Mouse (Mus musculus) MEL (cell line): ENCODE data around the gene Ccpg1. TPM values are rescaled to one million over a fixed set of nuclear protein-coding genes. Genes with fewer than 3 reads are reported as not detected.

ENCODE experiments used
- DNase-seq: peaks from one replicate; pipeline ENCODE4 v3.0.0; 2011; ENCODE audit warnings: low read depth, low spot score
- H3K27ac ChIP-seq: 2 replicates; pipeline ENCODE4 v1.5.1; 2012; ENCODE audit warnings: low read depth, mild to moderate bottlenecking, control low read depth, low read length, moderate library complexity; ENCODE audit not compliant: control insufficient read depth
- H3K27me3 ChIP-seq, 2 experiments: fragments of 150-350 bp in 1 of 2; sonication (generic) in 1 of 2; 2 replicates each; pipeline ENCODE4 v1.6.1; 2012; ENCODE audit warnings: low read length in 2 of 2, mild to moderate bottlenecking in 2 of 2, improper control_type of control experiment in 1 of 2, moderate library complexity in 1 of 2; ENCODE audit not compliant: insufficient read depth in 2 of 2, control insufficient read depth in 1 of 2
- H3K36me3 ChIP-seq, 2 experiments: 2 replicates each; pipeline ENCODE4 v1.6.1; 2012 to 2014; ENCODE audit warnings: low read length in 2 of 2, improper control_type of control experiment in 1 of 2, inconsistent platforms in 1 of 2, mild to moderate bottlenecking in 1 of 2; ENCODE audit not compliant: insufficient read depth in 2 of 2, control insufficient read depth in 1 of 2
- H3K4me1 ChIP-seq, 2 experiments: fragments of 150-350 bp in 1 of 2; sonication (generic) in 1 of 2; 2 replicates each; pipeline ENCODE4 v1.6.1; 2012; ENCODE audit warnings: low read length in 2 of 2, improper control_type of control experiment in 1 of 2, mild to moderate bottlenecking in 1 of 2; ENCODE audit not compliant: insufficient read depth in 2 of 2, control insufficient read depth in 1 of 2
- H3K4me3 ChIP-seq, 2 experiments: fragments of 150-350 bp in 1 of 2; sonication (generic) in 1 of 2; 2 replicates each; pipeline ENCODE4 v1.5.1; 2012; ENCODE audit warnings: low read depth in 2 of 2, low read length in 2 of 2, mild to moderate bottlenecking in 2 of 2, moderate library complexity in 2 of 2, control low read depth in 1 of 2, improper control_type of control experiment in 1 of 2; ENCODE audit not compliant: control insufficient read depth in 1 of 2, insufficient read depth in 1 of 2
- H3K79me2 ChIP-seq: 2 replicates; pipeline ENCODE4 v1.6.1; 2012; ENCODE audit warnings: mild to moderate bottlenecking, low read length, moderate library complexity; ENCODE audit not compliant: control insufficient read depth, poor library complexity, insufficient read depth
- H3K9ac ChIP-seq: 2 replicates; pipeline ENCODE4 v1.6.1; 2012; ENCODE audit warnings: low read depth, mild to moderate bottlenecking, control low read depth, low read length, moderate library complexity; ENCODE audit not compliant: control insufficient read depth, poor library complexity, severe bottlenecking
- H3K9me3 ChIP-seq: fragments of 150-350 bp; sonication (generic); replicated peaks from 2 replicates; pipeline ENCODE4 v1.6.1; 2012; ENCODE audit warnings: mild to moderate bottlenecking, low read length, improper control_type of control experiment, moderate library complexity; ENCODE audit not compliant: insufficient read depth
- BHLHE40 ChIP-seq: IDR thresholded peaks from 2 replicates; pipeline ENCODE4 v1.6.1; 2012; ENCODE audit warnings: low read depth, mild to moderate bottlenecking, inconsistent platforms, low read length, improper control_type of control experiment, borderline replicate concordance
- CHD1 ChIP-seq: IDR thresholded peaks from 2 replicates; pipeline ENCODE4 v1.6.1; 2012; ENCODE audit warnings: low read depth, mild to moderate bottlenecking, inconsistent platforms, low read length, improper control_type of control experiment
- CHD2 ChIP-seq: IDR thresholded peaks from 2 replicates; pipeline ENCODE4 v1.6.1; 2011; ENCODE audit warnings: low read length, improper control_type of control experiment
- CTCF ChIP-seq, 3 experiments: IDR thresholded peaks in 2 of 3; conservative IDR thresholded peaks in 1 of 3; 2 replicates each; pipeline ENCODE4 v1.5.1; 2011 to 2012; ENCODE audit warnings: low read length in 3 of 3, low read depth in 2 of 3, mild to moderate bottlenecking in 2 of 3, improper control_type of control experiment in 1 of 3, inconsistent platforms in 1 of 3, mixed read lengths in 1 of 3, moderate library complexity in 1 of 3; ENCODE audit not compliant: control insufficient read depth in 1 of 3, insufficient read depth in 1 of 3, poor library complexity in 1 of 3, severe bottlenecking in 1 of 3
- E2F4 ChIP-seq: IDR thresholded peaks from 2 replicates; pipeline ENCODE4 v1.6.1; 2011; ENCODE audit warnings: low read depth, low read length, improper control_type of control experiment, borderline replicate concordance
- EP300 ChIP-seq, 2 experiments: IDR thresholded peaks; 2 replicates each; pipeline ENCODE4 v1.6.1; 2011; ENCODE audit warnings: improper control_type of control experiment in 2 of 2, low read length in 2 of 2, low read depth in 1 of 2, mild to moderate bottlenecking in 1 of 2
- ETS1 ChIP-seq: IDR thresholded peaks from 2 replicates; pipeline ENCODE4 v1.6.1; 2012; ENCODE audit warnings: low read depth, mild to moderate bottlenecking, inconsistent platforms, low read length, improper control_type of control experiment, moderate library complexity
- GABPA ChIP-seq: IDR thresholded peaks from 2 replicates; pipeline ENCODE4 v1.6.1; 2012; ENCODE audit warnings: low read depth, mild to moderate bottlenecking, inconsistent platforms, low read length, improper control_type of control experiment, moderate library complexity
- GATA1 ChIP-seq: IDR thresholded peaks from 2 replicates; pipeline ENCODE4 v1.6.1; 2011; ENCODE audit warnings: low read depth, low read length, improper control_type of control experiment
- HCFC1 ChIP-seq: IDR thresholded peaks from 2 replicates; pipeline ENCODE4 v1.6.1; 2012; ENCODE audit warnings: low read depth, mild to moderate bottlenecking, inconsistent platforms, low read length, improper control_type of control experiment, moderate library complexity
- KAT2A ChIP-seq: conservative IDR thresholded peaks from 2 replicates; pipeline ENCODE4 v1.6.1; 2012; ENCODE audit warnings: low read depth, low read length, improper control_type of control experiment, inconsistent platforms
- MAFK ChIP-seq: IDR thresholded peaks from 2 replicates; pipeline ENCODE4 v1.6.1; 2011; ENCODE audit warnings: low read depth, mild to moderate bottlenecking, low read length, improper control_type of control experiment, borderline replicate concordance
- MAX ChIP-seq: IDR thresholded peaks from 2 replicates; pipeline ENCODE4 v1.6.1; 2011; ENCODE audit warnings: low read length, improper control_type of control experiment
- MEF2A ChIP-seq: IDR thresholded peaks from 2 replicates; pipeline ENCODE4 v1.6.1; 2014; ENCODE audit warnings: low read depth, mild to moderate bottlenecking, inconsistent platforms, low read length, improper control_type of control experiment; ENCODE audit not compliant: poor library complexity, insufficient replicate concordance, severe bottlenecking; ENCODE audit errors: extremely low read depth
- MXI1 ChIP-seq: IDR thresholded peaks from 2 replicates; pipeline ENCODE4 v1.6.1; 2011; ENCODE audit warnings: mild to moderate bottlenecking, low read depth, low read length, improper control_type of control experiment
- MYB ChIP-seq: IDR thresholded peaks from 2 replicates; pipeline ENCODE4 v1.6.1; 2011; ENCODE audit warnings: mild to moderate bottlenecking, low read depth, low read length, improper control_type of control experiment
- NELFE ChIP-seq: IDR thresholded peaks from 2 replicates; pipeline ENCODE4 v1.6.1; 2011; ENCODE audit warnings: low read depth, low read length, improper control_type of control experiment
- NRF1 ChIP-seq: IDR thresholded peaks from 2 replicates; pipeline ENCODE4 v1.6.1; 2014; ENCODE audit warnings: low read depth, mild to moderate bottlenecking, inconsistent platforms, low read length, improper control_type of control experiment, moderate library complexity; ENCODE audit not compliant: poor library complexity, insufficient read depth, severe bottlenecking
- POLR2A ChIP-seq, 2 experiments: IDR thresholded peaks; 2 replicates each; pipeline ENCODE4 v1.6.1; 2011 to 2012; ENCODE audit warnings: low read length in 2 of 2, mild to moderate bottlenecking in 2 of 2, control low read depth in 1 of 2, improper control_type of control experiment in 1 of 2, low read depth in 1 of 2, moderate library complexity in 1 of 2; ENCODE audit not compliant: control insufficient read depth in 1 of 2, insufficient read depth in 1 of 2, poor library complexity in 1 of 2
- POLR2AphosphoS2 ChIP-seq: IDR thresholded peaks from 2 replicates; pipeline ENCODE4 v1.6.1; 2011; ENCODE audit warnings: low read length, improper control_type of control experiment
- POLR2AphosphoS5 ChIP-seq: IDR thresholded peaks from 2 replicates; pipeline ENCODE4 v1.6.1; 2012; ENCODE audit warnings: low read depth, borderline replicate concordance, mild to moderate bottlenecking, inconsistent platforms, low read length, moderate library complexity, mixed read lengths
- RAD21 ChIP-seq: IDR thresholded peaks from 2 replicates; pipeline ENCODE4 v1.6.1; 2011; ENCODE audit warnings: mild to moderate bottlenecking, low read depth, low read length, improper control_type of control experiment
- RCOR1 ChIP-seq: IDR thresholded peaks from 2 replicates; pipeline ENCODE4 v1.6.1; 2012; ENCODE audit warnings: low read depth, mild to moderate bottlenecking, inconsistent platforms, low read length, improper control_type of control experiment
- SIN3A ChIP-seq: IDR thresholded peaks from 2 replicates; pipeline ENCODE4 v1.6.1; 2012; ENCODE audit warnings: low read length, improper control_type of control experiment, inconsistent platforms
- SMC3 ChIP-seq: IDR thresholded peaks from 2 replicates; pipeline ENCODE4 v1.6.1; 2011; ENCODE audit warnings: low read depth, low read length, improper control_type of control experiment
- USF1 ChIP-seq: IDR thresholded peaks from 2 replicates; pipeline ENCODE4 v1.6.1; 2014; ENCODE audit warnings: low read depth, mild to moderate bottlenecking, inconsistent platforms, low read length, improper control_type of control experiment, moderate library complexity
- USF2 ChIP-seq, 2 experiments: IDR thresholded peaks; 2 replicates each; pipeline ENCODE4 v1.6.1; 2011 to 2012; ENCODE audit warnings: improper control_type of control experiment in 2 of 2, low read length in 2 of 2, borderline replicate concordance in 1 of 2, inconsistent platforms in 1 of 2, low read depth in 1 of 2, mild to moderate bottlenecking in 1 of 2; ENCODE audit not compliant: insufficient read depth in 1 of 2
- ZKSCAN1 ChIP-seq: IDR thresholded peaks from 2 replicates; pipeline ENCODE4 v1.6.1; 2012; ENCODE audit warnings: low read depth, mild to moderate bottlenecking, inconsistent platforms, low read length, improper control_type of control experiment, moderate library complexity
- ZNF384 ChIP-seq: IDR thresholded peaks from 2 replicates; pipeline ENCODE4 v1.6.1; 2012; ENCODE audit warnings: low read depth, mild to moderate bottlenecking, inconsistent platforms, low read length, improper control_type of control experiment
- polyA plus RNA-seq, 2 experiments: library from polyadenylated mRNA; stranded (reverse) in 1 of 2; unstranded in 1 of 2; fragments of >175 nt in 1 of 2; fragments of >200 nt in 1 of 2; gene quantifications; 2 replicates each; pipeline versions ENCODE4 v1.2.1 to v1.2.4; 2012; ENCODE audit warnings: low replicate concordance in 2 of 2, low read depth in 1 of 2; ENCODE audit not compliant: insufficient read length in 2 of 2, insufficient read depth in 1 of 2, missing spikeins in 1 of 2
- total RNA-seq: library from RNA; depleted of rRNA; stranded (reverse); fragments of 300-350 nt; gene quantifications from 2 replicates; pipeline ENCODE4 v1.2.3, GENCODE M21; 2012

Ccpg1 gene
- total and polyA plus RNA-seq, 3 experiments: 2.1 to 12.5 TPM; not detected in 1

GRCm38 (mm10) chr9:72972984-72973383 is 12.2 kb upstream of the Ccpg1 start:
- Histone ChIP-seq H3K9me3 (no peaks in the 10 kb centered on the region), H3K27ac (no peak overlapping the region), H3K4me1 (no peaks in the 10 kb centered on the region)

GRCm38 (mm10) chr9:72974734-72975133 is 10.5 kb upstream of the Ccpg1 start:
- H3K4me1 ChIP-seq: no peaks in the 10 kb centered on the region
- H3K36me3 ChIP-seq: no peaks in the 10 kb centered on the region
- no peaks in the 10 kb centered on the region for H3K79me2 ChIP-seq
- no peak overlapping the region for H3K9ac ChIP-seq
- no peak overlapping the region for H3K4me3 ChIP-seq
- TF ChIP-seq EP300 (IDR thresholded peaks at IDR 0.05; ENCODE audit: low read depth in 1 of 2, low read length in 2 of 2): no peak
- no peak for TF ChIP-seq MXI1
- TF ChIP-seq RCOR1: no peak
- no peak for TF ChIP-seq MYB
- TF ChIP-seq NRF1: no peak
- TF ChIP-seq RAD21: no peak
- no peak for TF ChIP-seq ZKSCAN1
- TF ChIP-seq MAX: no peak
- no peak for TF ChIP-seq CHD1
- TF ChIP-seq GABPA: no peak
- TF ChIP-seq GATA1: no peak
- TF ChIP-seq KAT2A: no peak
- no peak for TF ChIP-seq POLR2AphosphoS2
- no peak for TF ChIP-seq POLR2AphosphoS5
- TF ChIP-seq SIN3A: no peak
- no peak for TF ChIP-seq MAFK
- TF ChIP-seq E2F4: no peak
- H3K27ac ChIP-seq: no peak overlapping the region
- H3K9me3 ChIP-seq: no peaks in the 10 kb centered on the region
- no peaks in the 10 kb centered on the region for H3K27me3 ChIP-seq
- no peak for DNase-seq

More at GRCm38 (mm10) chr9:72972984-72973383, 12.2 kb upstream of the Ccpg1 start:
- no peak for TF ChIP-seq ZNF384
- TF ChIP-seq MEF2A: no peak
- no peak for TF ChIP-seq CHD2
- no peak for TF ChIP-seq ETS1
- TF ChIP-seq SMC3: peak; percentile 37
- peak; percentile 17 to 32 (median 25); a peak in 5 of 6 replicates for TF ChIP-seq CTCF (IDR thresholded peaks at IDR 0.05 in 2 of 3, conservative IDR thresholded peaks at IDR 0.05 in 1 of 3; ENCODE audit: control insufficient read depth in 1 of 3, insufficient read depth in 1 of 3, low read depth in 2 of 3, low read length in 3 of 3, poor library complexity in 1 of 3, severe bottlenecking in 1 of 3)
- no peak for TF ChIP-seq SIN3A
- no peak for TF ChIP-seq NELFE
- no peak for TF ChIP-seq BHLHE40
- TF ChIP-seq USF1: no peak
- no peak for TF ChIP-seq USF2 (IDR thresholded peaks at IDR 0.05; ENCODE audit: borderline replicate concordance in 1 of 2, insufficient read depth in 1 of 2, low read depth in 1 of 2, low read length in 2 of 2)
- TF ChIP-seq HCFC1: no peak
- no peak for TF ChIP-seq RCOR1
- TF ChIP-seq POLR2A (IDR thresholded peaks at IDR 0.05; ENCODE audit: control insufficient read depth in 1 of 2, insufficient read depth in 1 of 2, low read depth in 1 of 2, low read length in 2 of 2, poor library complexity in 1 of 2): no peak
- no peaks in the 10 kb centered on the region for H3K27me3 ChIP-seq
- no peaks in the 10 kb centered on the region for H3K79me2 ChIP-seq
- no peak overlapping the region for H3K9ac ChIP-seq
- DNase-seq: no peak
- H3K4me3 ChIP-seq: no peak overlapping the region
- no peaks in the 10 kb centered on the region for H3K36me3 ChIP-seq
